Mouse (Mus musculus) MEL (cell line): Measurements from ENCODE around the gene A930002H24Rik. TPM values are rescaled to one million over a fixed set of nuclear protein-coding genes. Genes with fewer than 3 reads are reported as not detected.

Source experiments
- DNase-seq: peaks from one replicate; pipeline ENCODE4 v3.0.0; 2011; ENCODE audit warnings: low read depth, low spot score
- H3K27ac ChIP-seq: 2 replicates; pipeline ENCODE4 v1.5.1; 2012; ENCODE audit warnings: low read depth, mild to moderate bottlenecking, control low read depth, low read length, moderate library complexity; ENCODE audit not compliant: control insufficient read depth
- H3K27me3 ChIP-seq, 2 experiments: fragments of 150-350 bp in 1 of 2; sonication (generic) in 1 of 2; 2 replicates each; pipeline ENCODE4 v1.6.1; 2012; ENCODE audit warnings: low read length in 2 of 2, mild to moderate bottlenecking in 2 of 2, improper control_type of control experiment in 1 of 2, moderate library complexity in 1 of 2; ENCODE audit not compliant: insufficient read depth in 2 of 2, control insufficient read depth in 1 of 2
- H3K36me3 ChIP-seq, 2 experiments: 2 replicates each; pipeline ENCODE4 v1.6.1; 2012 to 2014; ENCODE audit warnings: low read length in 2 of 2, improper control_type of control experiment in 1 of 2, inconsistent platforms in 1 of 2, mild to moderate bottlenecking in 1 of 2; ENCODE audit not compliant: insufficient read depth in 2 of 2, control insufficient read depth in 1 of 2
- H3K4me1 ChIP-seq, 2 experiments: fragments of 150-350 bp in 1 of 2; sonication (generic) in 1 of 2; 2 replicates each; pipeline ENCODE4 v1.6.1; 2012; ENCODE audit warnings: low read length in 2 of 2, improper control_type of control experiment in 1 of 2, mild to moderate bottlenecking in 1 of 2; ENCODE audit not compliant: insufficient read depth in 2 of 2, control insufficient read depth in 1 of 2
- H3K4me3 ChIP-seq, 2 experiments: fragments of 150-350 bp in 1 of 2; sonication (generic) in 1 of 2; 2 replicates each; pipeline ENCODE4 v1.5.1; 2012; ENCODE audit warnings: low read depth in 2 of 2, low read length in 2 of 2, mild to moderate bottlenecking in 2 of 2, moderate library complexity in 2 of 2, control low read depth in 1 of 2, improper control_type of control experiment in 1 of 2; ENCODE audit not compliant: control insufficient read depth in 1 of 2, insufficient read depth in 1 of 2
- H3K79me2 ChIP-seq: 2 replicates; pipeline ENCODE4 v1.6.1; 2012; ENCODE audit warnings: mild to moderate bottlenecking, low read length, moderate library complexity; ENCODE audit not compliant: control insufficient read depth, poor library complexity, insufficient read depth
- H3K9ac ChIP-seq: 2 replicates; pipeline ENCODE4 v1.6.1; 2012; ENCODE audit warnings: low read depth, mild to moderate bottlenecking, control low read depth, low read length, moderate library complexity; ENCODE audit not compliant: control insufficient read depth, poor library complexity, severe bottlenecking
- H3K9me3 ChIP-seq: fragments of 150-350 bp; sonication (generic); replicated peaks from 2 replicates; pipeline ENCODE4 v1.6.1; 2012; ENCODE audit warnings: mild to moderate bottlenecking, low read length, improper control_type of control experiment, moderate library complexity; ENCODE audit not compliant: insufficient read depth
- BHLHE40 ChIP-seq: IDR thresholded peaks from 2 replicates; pipeline ENCODE4 v1.6.1; 2012; ENCODE audit warnings: low read depth, mild to moderate bottlenecking, inconsistent platforms, low read length, improper control_type of control experiment, borderline replicate concordance
- CHD1 ChIP-seq: IDR thresholded peaks from 2 replicates; pipeline ENCODE4 v1.6.1; 2012; ENCODE audit warnings: low read depth, mild to moderate bottlenecking, inconsistent platforms, low read length, improper control_type of control experiment
- CHD2 ChIP-seq: IDR thresholded peaks from 2 replicates; pipeline ENCODE4 v1.6.1; 2011; ENCODE audit warnings: low read length, improper control_type of control experiment
- CTCF ChIP-seq, 3 experiments: IDR thresholded peaks in 2 of 3; conservative IDR thresholded peaks in 1 of 3; 2 replicates each; pipeline ENCODE4 v1.5.1; 2011 to 2012; ENCODE audit warnings: low read length in 3 of 3, low read depth in 2 of 3, mild to moderate bottlenecking in 2 of 3, improper control_type of control experiment in 1 of 3, inconsistent platforms in 1 of 3, mixed read lengths in 1 of 3, moderate library complexity in 1 of 3; ENCODE audit not compliant: control insufficient read depth in 1 of 3, insufficient read depth in 1 of 3, poor library complexity in 1 of 3, severe bottlenecking in 1 of 3
- E2F4 ChIP-seq: IDR thresholded peaks from 2 replicates; pipeline ENCODE4 v1.6.1; 2011; ENCODE audit warnings: low read depth, low read length, improper control_type of control experiment, borderline replicate concordance
- ELF1 ChIP-seq: IDR thresholded peaks from 2 replicates; pipeline ENCODE4 v1.6.1; 2014; ENCODE audit warnings: low read depth, mild to moderate bottlenecking, inconsistent platforms, low read length, improper control_type of control experiment, moderate library complexity
- EP300 ChIP-seq, 2 experiments: IDR thresholded peaks; 2 replicates each; pipeline ENCODE4 v1.6.1; 2011; ENCODE audit warnings: improper control_type of control experiment in 2 of 2, low read length in 2 of 2, low read depth in 1 of 2, mild to moderate bottlenecking in 1 of 2
- ETS1 ChIP-seq: IDR thresholded peaks from 2 replicates; pipeline ENCODE4 v1.6.1; 2012; ENCODE audit warnings: low read depth, mild to moderate bottlenecking, inconsistent platforms, low read length, improper control_type of control experiment, moderate library complexity
- GABPA ChIP-seq: IDR thresholded peaks from 2 replicates; pipeline ENCODE4 v1.6.1; 2012; ENCODE audit warnings: low read depth, mild to moderate bottlenecking, inconsistent platforms, low read length, improper control_type of control experiment, moderate library complexity
- GATA1 ChIP-seq: IDR thresholded peaks from 2 replicates; pipeline ENCODE4 v1.6.1; 2011; ENCODE audit warnings: low read depth, low read length, improper control_type of control experiment
- HCFC1 ChIP-seq: IDR thresholded peaks from 2 replicates; pipeline ENCODE4 v1.6.1; 2012; ENCODE audit warnings: low read depth, mild to moderate bottlenecking, inconsistent platforms, low read length, improper control_type of control experiment, moderate library complexity
- JUND ChIP-seq: IDR thresholded peaks from 2 replicates; pipeline ENCODE4 v1.6.1; 2011; ENCODE audit warnings: low read depth, mild to moderate bottlenecking, improper control_type of control experiment, low read length
- KAT2A ChIP-seq: conservative IDR thresholded peaks from 2 replicates; pipeline ENCODE4 v1.6.1; 2012; ENCODE audit warnings: low read depth, low read length, improper control_type of control experiment, inconsistent platforms
- MAFK ChIP-seq: IDR thresholded peaks from 2 replicates; pipeline ENCODE4 v1.6.1; 2011; ENCODE audit warnings: low read depth, mild to moderate bottlenecking, low read length, improper control_type of control experiment, borderline replicate concordance
- MAX ChIP-seq: IDR thresholded peaks from 2 replicates; pipeline ENCODE4 v1.6.1; 2011; ENCODE audit warnings: low read length, improper control_type of control experiment
- MAZ ChIP-seq: IDR thresholded peaks from 2 replicates; pipeline ENCODE4 v1.6.1; 2012; ENCODE audit warnings: low read depth, mild to moderate bottlenecking, inconsistent platforms, low read length, improper control_type of control experiment
- MEF2A ChIP-seq: IDR thresholded peaks from 2 replicates; pipeline ENCODE4 v1.6.1; 2014; ENCODE audit warnings: low read depth, mild to moderate bottlenecking, inconsistent platforms, low read length, improper control_type of control experiment; ENCODE audit not compliant: poor library complexity, insufficient replicate concordance, severe bottlenecking; ENCODE audit errors: extremely low read depth
- MXI1 ChIP-seq: IDR thresholded peaks from 2 replicates; pipeline ENCODE4 v1.6.1; 2011; ENCODE audit warnings: mild to moderate bottlenecking, low read depth, low read length, improper control_type of control experiment
- MYB ChIP-seq: IDR thresholded peaks from 2 replicates; pipeline ENCODE4 v1.6.1; 2011; ENCODE audit warnings: mild to moderate bottlenecking, low read depth, low read length, improper control_type of control experiment
- MYC ChIP-seq: IDR thresholded peaks from 2 replicates; pipeline ENCODE4 v1.6.1; 2011; ENCODE audit warnings: low read depth, mild to moderate bottlenecking, low read length, improper control_type of control experiment, moderate library complexity
- NELFE ChIP-seq: IDR thresholded peaks from 2 replicates; pipeline ENCODE4 v1.6.1; 2011; ENCODE audit warnings: low read depth, low read length, improper control_type of control experiment
- NRF1 ChIP-seq: IDR thresholded peaks from 2 replicates; pipeline ENCODE4 v1.6.1; 2014; ENCODE audit warnings: low read depth, mild to moderate bottlenecking, inconsistent platforms, low read length, improper control_type of control experiment, moderate library complexity; ENCODE audit not compliant: poor library complexity, insufficient read depth, severe bottlenecking
- POLR2A ChIP-seq, 2 experiments: IDR thresholded peaks; 2 replicates each; pipeline ENCODE4 v1.6.1; 2011 to 2012; ENCODE audit warnings: low read length in 2 of 2, mild to moderate bottlenecking in 2 of 2, control low read depth in 1 of 2, improper control_type of control experiment in 1 of 2, low read depth in 1 of 2, moderate library complexity in 1 of 2; ENCODE audit not compliant: control insufficient read depth in 1 of 2, insufficient read depth in 1 of 2, poor library complexity in 1 of 2
- POLR2AphosphoS2 ChIP-seq: IDR thresholded peaks from 2 replicates; pipeline ENCODE4 v1.6.1; 2011; ENCODE audit warnings: low read length, improper control_type of control experiment
- POLR2AphosphoS5 ChIP-seq: IDR thresholded peaks from 2 replicates; pipeline ENCODE4 v1.6.1; 2012; ENCODE audit warnings: low read depth, borderline replicate concordance, mild to moderate bottlenecking, inconsistent platforms, low read length, moderate library complexity, mixed read lengths
- RAD21 ChIP-seq: IDR thresholded peaks from 2 replicates; pipeline ENCODE4 v1.6.1; 2011; ENCODE audit warnings: mild to moderate bottlenecking, low read depth, low read length, improper control_type of control experiment
- RCOR1 ChIP-seq: IDR thresholded peaks from 2 replicates; pipeline ENCODE4 v1.6.1; 2012; ENCODE audit warnings: low read depth, mild to moderate bottlenecking, inconsistent platforms, low read length, improper control_type of control experiment
- SIN3A ChIP-seq: IDR thresholded peaks from 2 replicates; pipeline ENCODE4 v1.6.1; 2012; ENCODE audit warnings: low read length, improper control_type of control experiment, inconsistent platforms
- SMC3 ChIP-seq: IDR thresholded peaks from 2 replicates; pipeline ENCODE4 v1.6.1; 2011; ENCODE audit warnings: low read depth, low read length, improper control_type of control experiment
- TAL1 ChIP-seq: IDR thresholded peaks from 2 replicates; pipeline ENCODE4 v1.6.1; 2012; ENCODE audit warnings: mild to moderate bottlenecking, inconsistent platforms, low read length, moderate library complexity, mixed read lengths
- TBP ChIP-seq: IDR thresholded peaks from 2 replicates; pipeline ENCODE4 v1.8.0; 2011; ENCODE audit warnings: low read depth, low read length, improper control_type of control experiment
- TCF12 ChIP-seq: IDR thresholded peaks from 2 replicates; pipeline ENCODE4 v1.6.1; 2014; ENCODE audit warnings: low read depth, mild to moderate bottlenecking, inconsistent platforms, low read length, improper control_type of control experiment, moderate library complexity
- UBTF ChIP-seq: IDR thresholded peaks from 2 replicates; pipeline ENCODE4 v1.6.1; 2012; ENCODE audit warnings: low read depth, mild to moderate bottlenecking, inconsistent platforms, low read length, improper control_type of control experiment, moderate library complexity, borderline replicate concordance; ENCODE audit not compliant: insufficient read depth
- USF1 ChIP-seq: IDR thresholded peaks from 2 replicates; pipeline ENCODE4 v1.6.1; 2014; ENCODE audit warnings: low read depth, mild to moderate bottlenecking, inconsistent platforms, low read length, improper control_type of control experiment, moderate library complexity
- USF2 ChIP-seq, 2 experiments: IDR thresholded peaks; 2 replicates each; pipeline ENCODE4 v1.6.1; 2011 to 2012; ENCODE audit warnings: improper control_type of control experiment in 2 of 2, low read length in 2 of 2, borderline replicate concordance in 1 of 2, inconsistent platforms in 1 of 2, low read depth in 1 of 2, mild to moderate bottlenecking in 1 of 2; ENCODE audit not compliant: insufficient read depth in 1 of 2
- ZC3H11A ChIP-seq: IDR thresholded peaks from 2 replicates; pipeline ENCODE4 v1.6.1; 2012; ENCODE audit warnings: low read depth, mild to moderate bottlenecking, inconsistent platforms, low read length, improper control_type of control experiment
- ZKSCAN1 ChIP-seq: IDR thresholded peaks from 2 replicates; pipeline ENCODE4 v1.6.1; 2012; ENCODE audit warnings: low read depth, mild to moderate bottlenecking, inconsistent platforms, low read length, improper control_type of control experiment, moderate library complexity
- ZMIZ1 ChIP-seq: IDR thresholded peaks from 2 replicates; pipeline ENCODE4 v1.6.1; 2012; ENCODE audit warnings: low read depth, mild to moderate bottlenecking, inconsistent platforms, low read length, improper control_type of control experiment, moderate library complexity
- polyA plus RNA-seq, 2 experiments: library from polyadenylated mRNA; stranded (reverse) in 1 of 2; unstranded in 1 of 2; fragments of >175 nt in 1 of 2; fragments of >200 nt in 1 of 2; gene quantifications; 2 replicates each; pipeline versions ENCODE4 v1.2.1 to v1.2.4; 2012; ENCODE audit warnings: low replicate concordance in 2 of 2, low read depth in 1 of 2; ENCODE audit not compliant: insufficient read length in 2 of 2, insufficient read depth in 1 of 2, missing spikeins in 1 of 2
- total RNA-seq: library from RNA; depleted of rRNA; stranded (reverse); fragments of 300-350 nt; gene quantifications from 2 replicates; pipeline ENCODE4 v1.2.3, GENCODE M21; 2012

A930002H24Rik gene
- total and polyA plus RNA-seq, 3 experiments = 0.70 to 1.1 TPM; not detected in 1

GRCm38 (mm10) chr17:63849566-63849965 lies 14.0 kb downstream of the A930002H24Rik start:
- H3K9me3 ChIP-seq = no peaks in the 10 kb centered on the region
- peaks cover 0 to 10% of the 10 kb centered on the region in 2 experiments; a peak in 3 of 4 replicates for H3K4me1 ChIP-seq
- peak overlapping the region; percentile 79 for H3K27ac ChIP-seq
- peak; percentile 95 for DNase-seq
- H3K27me3 ChIP-seq = no peaks in the 10 kb centered on the region
- peaks cover 2% of the 10 kb centered on the region; the same call in 1 of the 2 replicates for H3K79me2 ChIP-seq
- H3K36me3 ChIP-seq = peaks cover 0 to 8% of the 10 kb centered on the region in 2 experiments; a peak in 2 of 4 replicates
- H3K4me3 ChIP-seq = peak overlapping the region; percentile 90 to 99
- H3K9ac ChIP-seq = peak overlapping the region; percentile 98
- no peak for TF ChIP-seq ETS1
- peak; percentile 90 for TF ChIP-seq POLR2AphosphoS2
- no peak for TF ChIP-seq RAD21
- TF ChIP-seq MAZ = no peak
- no peak for TF ChIP-seq UBTF
- peak; percentile 91 for TF ChIP-seq ELF1
- TF ChIP-seq MAFK = no peak
- TF ChIP-seq ZMIZ1 = peak; percentile 58
- no peak for TF ChIP-seq BHLHE40
- TF ChIP-seq CHD2 = no peak
- no peak for TF ChIP-seq EP300 (IDR thresholded peaks at IDR 0.05; ENCODE audit: low read depth in 1 of 2, low read length in 2 of 2)
- peak; percentile 59 for TF ChIP-seq SIN3A
- TF ChIP-seq JUND = no peak
- no peak for TF ChIP-seq MEF2A
- TF ChIP-seq TAL1 = no peak
- no peak for TF ChIP-seq RCOR1
- TF ChIP-seq MYB = no peak
- no peak for TF ChIP-seq SMC3
- TF ChIP-seq GATA1 = no peak
- TF ChIP-seq NRF1 = peak; percentile 68
- TF ChIP-seq USF1 = 0 out of 2 replicates have a peak, but pooled peaks have one; percentile 32
- no peak for TF ChIP-seq GABPA
- peak; percentile 69 for TF ChIP-seq MXI1
- TF ChIP-seq MYC = 0 out of 2 replicates have a peak, but pooled peaks have one; percentile 74
- TF ChIP-seq MAX = peak; percentile 52; the same call in 1 of the 2 replicates
- peak; percentile 97 for TF ChIP-seq NELFE
- peak; percentile 84 for TF ChIP-seq HCFC1
- TF ChIP-seq E2F4 = no peak
- no peak for TF ChIP-seq CHD1
- TF ChIP-seq ZC3H11A = no peak
- TF ChIP-seq POLR2AphosphoS5 = no peak
- TF ChIP-seq CTCF (IDR thresholded peaks at IDR 0.05 in 2 of 3, conservative IDR thresholded peaks at IDR 0.05 in 1 of 3; ENCODE audit: control insufficient read depth in 1 of 3, insufficient read depth in 1 of 3, low read depth in 2 of 3, low read length in 3 of 3, poor library complexity in 1 of 3, severe bottlenecking in 1 of 3) = no peak
- TF ChIP-seq TBP = peak; percentile 82
- peak; percentile 92 to 95 for TF ChIP-seq POLR2A (IDR thresholded peaks at IDR 0.05; ENCODE audit: control insufficient read depth in 1 of 2, insufficient read depth in 1 of 2, low read depth in 1 of 2, low read length in 2 of 2, poor library complexity in 1 of 2)
- no peak for TF ChIP-seq USF2 (IDR thresholded peaks at IDR 0.05; ENCODE audit: borderline replicate concordance in 1 of 2, insufficient read depth in 1 of 2, low read depth in 1 of 2, low read length in 2 of 2)
- TF ChIP-seq TCF12 = peak; percentile 63
- TF ChIP-seq KAT2A = no peak; the same call in 1 of the 2 replicates
- no peak for TF ChIP-seq ZKSCAN1
